Mouse (Mus musculus) spleen, postnatal 14 days (tissue): ENCODE measurements around the gene Ezr.

Experiments
- DNase-seq, 2 experiments: peaks; one replicate each; pipeline ENCODE4 v3.0.0; 2021 to 2022; ENCODE audit warnings: low spot score in 2 of 2

The Ezr gene

DNA sequence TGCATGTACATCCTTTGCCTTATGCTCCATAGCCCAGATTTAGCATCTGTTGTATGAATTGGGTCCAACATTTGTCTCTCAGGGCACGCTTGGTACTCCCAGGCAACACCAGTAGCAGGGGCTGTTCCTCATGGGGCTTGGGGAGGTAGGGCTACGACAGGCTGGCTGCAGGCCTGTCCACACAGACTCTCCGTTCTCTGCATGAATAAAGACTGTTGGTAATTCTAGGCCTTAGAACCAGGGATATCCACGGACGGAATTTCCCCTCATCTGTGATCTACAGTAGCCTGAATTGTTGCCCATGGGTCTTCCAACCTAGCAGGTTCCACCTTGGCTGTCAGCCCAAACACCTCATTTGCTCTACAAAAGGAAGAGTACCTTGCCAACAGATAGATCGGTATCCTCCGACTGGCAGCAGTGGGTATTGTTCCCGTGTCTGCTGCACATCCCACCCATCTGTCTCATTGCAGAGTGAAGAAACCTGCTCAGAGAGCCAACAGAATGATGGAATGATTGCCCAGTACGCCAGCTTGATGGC, 7.1 kb upstream of the Ezr start:
- no peak for DNase-seq

DNA sequence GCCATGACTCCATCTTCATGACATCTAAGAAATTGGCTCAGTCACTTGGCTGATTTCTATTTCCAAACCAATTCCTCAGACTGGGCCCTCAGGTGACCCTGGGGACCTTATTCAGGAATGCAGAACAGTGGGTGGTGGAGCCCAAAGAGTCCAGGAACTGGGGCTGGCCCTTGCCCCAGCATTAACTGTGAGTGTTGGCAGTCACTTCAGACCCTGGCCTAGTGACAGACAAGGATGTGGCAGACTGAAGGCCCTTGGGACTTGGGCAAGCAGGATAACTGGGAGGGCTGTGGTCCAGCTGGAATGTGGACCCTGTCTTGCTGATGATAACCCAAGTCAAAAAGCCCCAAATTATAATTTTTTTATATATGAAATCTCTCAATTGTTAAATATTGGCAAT, 6.5 kb upstream of the Ezr start:
- DNase-seq, result no peak

DNA sequence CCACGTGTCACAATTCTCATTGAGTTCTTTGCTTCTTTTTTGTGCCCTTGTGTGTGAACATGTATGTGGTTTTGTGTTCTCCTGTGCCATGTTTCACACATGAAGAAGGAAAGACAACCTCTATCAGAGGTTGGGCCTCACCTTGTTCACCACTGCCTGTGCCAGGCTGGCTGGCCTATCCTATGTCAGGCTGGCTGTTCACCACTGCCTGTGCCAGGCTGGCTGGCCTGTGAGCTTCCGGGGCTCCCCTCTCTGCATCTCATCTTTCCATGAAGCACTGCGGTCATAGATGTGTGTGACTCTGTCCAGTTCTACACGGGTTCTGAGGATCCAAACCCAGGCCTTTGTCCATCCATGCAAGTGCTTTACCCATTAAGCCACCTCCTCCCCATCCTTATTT, 4.7 kb upstream of the Ezr start:
- no peak for DNase-seq

DNA sequence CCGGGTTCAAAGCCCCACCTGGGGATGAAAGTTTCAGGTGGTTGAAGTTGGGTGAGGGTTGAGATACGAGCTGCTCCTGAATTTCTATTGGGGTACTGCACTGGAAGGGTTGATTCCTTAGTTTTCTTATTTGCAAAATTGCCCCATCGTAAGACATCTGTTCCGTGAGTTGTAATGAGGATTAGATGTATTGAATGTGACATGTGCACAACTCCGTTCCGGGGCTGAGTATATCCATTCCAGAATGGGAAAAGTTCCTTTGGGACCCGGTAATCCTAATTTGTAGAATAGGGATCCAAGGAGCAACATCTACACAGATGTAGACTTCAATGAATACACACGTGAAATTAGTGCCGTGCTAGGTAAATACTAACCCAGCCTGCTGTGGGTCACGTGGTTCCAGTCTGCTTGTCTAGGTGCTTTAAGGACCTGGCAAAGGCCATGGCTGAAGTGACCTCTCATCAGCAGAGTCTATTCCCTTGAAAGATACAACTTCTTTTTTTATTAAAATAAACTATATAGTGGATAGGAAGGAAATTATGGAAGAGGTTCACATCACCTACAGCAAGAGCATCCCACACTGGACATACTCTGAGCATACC, 1.3 kb upstream of the Ezr start:
- DNase-seq, result no peak

DNA sequence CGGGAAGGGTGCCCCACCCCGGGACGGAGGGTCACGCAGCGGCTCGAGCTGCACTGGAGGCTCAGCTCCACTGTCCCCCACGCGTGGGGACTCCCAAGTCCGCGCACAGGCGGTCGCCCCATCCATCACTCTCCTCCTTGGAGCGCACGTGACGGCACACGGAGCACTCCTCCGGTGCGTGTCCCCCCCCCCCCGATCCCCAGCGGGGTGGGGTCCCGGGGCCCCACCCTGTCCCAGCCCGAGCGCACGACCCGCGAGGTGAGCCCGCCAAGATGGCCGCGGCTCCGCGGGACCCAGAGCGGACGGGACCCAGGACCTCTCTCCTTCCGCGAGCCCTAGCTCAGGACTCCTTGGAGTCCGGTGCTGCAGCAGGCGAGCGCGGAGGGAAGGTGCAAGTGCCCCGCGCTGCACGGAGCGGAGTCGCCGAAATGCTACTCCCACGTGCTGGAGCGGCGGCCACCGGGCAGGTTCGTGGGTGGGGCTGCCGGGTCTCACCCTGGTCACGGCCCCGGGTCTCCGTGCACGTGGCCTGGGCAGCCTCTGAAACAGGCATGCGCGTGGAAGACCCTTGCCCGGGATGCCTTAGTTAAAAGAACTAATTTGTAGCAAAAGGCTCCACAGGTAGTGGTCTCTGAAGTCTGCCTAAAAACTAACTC, 550 bp upstream of the Ezr start:
- DNase-seq, result peak; percentile 27 to 52

DNA sequence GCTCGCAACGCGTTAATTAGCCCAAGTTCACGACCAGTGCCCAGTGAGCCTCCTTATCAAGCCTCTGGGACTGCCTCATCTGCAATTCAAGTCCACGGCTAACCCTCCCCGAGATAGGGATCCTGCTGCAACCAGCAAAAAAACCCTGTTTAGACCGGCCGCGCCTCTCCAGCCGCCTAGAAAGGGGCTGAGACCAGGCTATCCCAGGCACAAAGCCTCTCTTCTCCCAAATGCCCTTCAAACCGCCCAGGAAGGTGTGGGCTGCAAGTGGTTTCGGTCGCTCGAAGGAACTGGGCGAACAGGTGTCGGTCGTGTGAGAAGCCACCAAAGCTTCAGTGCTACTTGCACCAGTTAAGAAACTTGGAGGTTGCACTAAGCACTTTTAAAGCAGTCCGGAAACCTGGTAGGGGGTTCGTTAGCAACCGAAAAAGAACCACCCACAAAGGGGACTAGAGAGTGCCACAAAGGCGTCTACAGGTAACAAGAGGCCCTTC, 504 bp downstream of the Ezr start:
- peak; percentile 42 to 43 for DNase-seq

DNA sequence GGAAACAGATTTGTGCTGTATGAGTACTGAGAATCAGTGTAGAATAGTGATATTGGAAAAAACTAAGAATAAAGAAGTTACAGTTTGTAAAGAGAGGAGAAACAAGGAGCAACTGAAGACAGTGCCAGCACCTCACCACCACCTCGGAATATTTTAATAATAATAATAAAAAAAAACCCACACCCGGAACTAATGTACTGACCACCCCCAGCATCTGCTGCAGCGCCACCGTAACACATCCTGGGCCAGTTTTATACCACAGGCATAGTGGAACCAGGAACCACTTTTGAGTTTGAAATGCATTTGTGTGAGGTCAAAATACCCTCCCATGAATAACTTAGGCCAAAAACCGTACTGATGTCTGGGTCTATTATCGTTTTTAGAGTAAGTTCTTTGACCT, 1.3 kb downstream of the Ezr start:
- DNase-seq, result no peak

DNA sequence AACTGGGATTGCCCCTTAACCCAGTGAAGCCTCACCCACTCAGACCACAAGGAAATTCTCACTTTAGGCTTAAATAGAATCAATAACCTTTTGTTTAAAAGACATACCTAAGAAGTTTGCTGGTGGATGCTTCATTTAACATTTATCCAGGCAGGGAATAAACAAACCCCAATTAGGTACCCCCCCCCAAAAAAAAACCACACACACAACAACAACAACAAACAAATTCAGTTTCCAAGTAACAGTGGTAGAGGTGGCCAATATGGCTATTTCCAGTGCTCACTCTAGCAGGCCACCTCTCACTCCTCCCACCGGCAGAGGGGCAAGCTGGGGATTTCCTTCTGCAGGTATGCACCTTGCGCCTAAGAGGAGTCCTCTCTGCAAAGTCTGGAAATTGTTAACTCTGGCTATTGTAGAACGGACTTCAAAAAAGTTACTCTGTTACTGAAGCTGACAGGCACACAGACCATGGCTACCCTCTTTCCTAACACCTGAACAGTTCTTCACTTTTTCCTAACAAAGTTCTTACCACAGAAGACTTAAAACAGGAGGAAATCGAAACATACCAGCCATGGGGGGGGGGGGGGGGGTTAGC, 2.0 kb downstream of the Ezr start:
- no peak for DNase-seq

DNA sequence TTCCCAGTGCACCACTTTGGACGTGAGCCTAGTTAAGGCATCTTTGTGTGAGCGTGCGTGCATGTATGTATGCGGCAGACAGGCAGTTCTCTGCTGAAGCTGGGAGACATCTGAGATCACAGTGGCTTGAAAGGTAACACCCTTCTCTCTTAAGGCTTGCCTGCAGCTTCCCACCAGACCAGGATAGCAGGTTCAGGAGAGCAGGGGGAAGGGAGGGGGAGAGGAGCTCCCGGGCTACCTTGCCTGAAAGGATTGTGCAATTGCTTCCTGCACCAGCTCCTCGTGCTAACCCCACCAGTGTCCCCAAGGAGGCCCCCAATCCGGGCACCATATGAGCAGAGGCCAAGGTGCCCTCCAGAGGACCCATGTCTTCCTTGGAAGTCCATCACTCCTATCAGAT, 3.0 kb downstream of the Ezr start:
- DNase-seq, result no peak

DNA sequence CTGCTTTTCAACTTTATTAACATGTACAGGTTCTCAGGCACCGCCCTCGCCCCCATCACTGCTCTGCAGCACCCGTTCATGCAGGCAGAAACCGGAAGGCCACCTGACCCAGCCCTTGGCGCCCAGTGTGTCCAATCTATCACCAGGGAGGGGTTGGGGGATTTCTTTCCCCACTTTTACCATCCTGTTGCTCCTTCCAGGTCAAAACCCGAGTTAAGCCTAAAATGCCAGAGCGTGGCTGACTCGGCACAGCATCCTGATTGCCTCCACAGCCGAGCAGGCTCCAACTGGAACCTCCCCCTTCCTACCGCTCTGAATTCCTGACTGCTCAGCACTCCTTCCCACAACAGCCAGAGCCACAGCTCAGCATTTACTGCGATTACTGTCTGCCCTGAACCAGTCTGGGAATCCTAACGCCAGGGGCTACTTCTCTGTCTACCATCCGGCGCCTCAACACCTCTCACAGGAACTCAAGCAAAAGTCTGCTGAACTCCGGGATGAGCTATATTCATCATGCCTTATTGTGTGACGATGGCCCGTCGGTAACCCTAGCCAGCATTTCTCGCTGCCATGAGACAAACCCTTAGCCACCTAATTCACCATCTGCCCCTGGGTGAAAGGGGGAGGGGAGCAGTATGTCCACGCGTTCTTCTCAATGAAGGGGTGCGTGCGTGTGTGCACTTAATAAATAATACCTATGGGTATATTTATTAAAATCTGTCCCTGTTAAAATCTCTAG, 3.6 kb downstream of the Ezr start:
- DNase-seq, result peak in 1 of 2 experiments; percentile 47

DNA sequence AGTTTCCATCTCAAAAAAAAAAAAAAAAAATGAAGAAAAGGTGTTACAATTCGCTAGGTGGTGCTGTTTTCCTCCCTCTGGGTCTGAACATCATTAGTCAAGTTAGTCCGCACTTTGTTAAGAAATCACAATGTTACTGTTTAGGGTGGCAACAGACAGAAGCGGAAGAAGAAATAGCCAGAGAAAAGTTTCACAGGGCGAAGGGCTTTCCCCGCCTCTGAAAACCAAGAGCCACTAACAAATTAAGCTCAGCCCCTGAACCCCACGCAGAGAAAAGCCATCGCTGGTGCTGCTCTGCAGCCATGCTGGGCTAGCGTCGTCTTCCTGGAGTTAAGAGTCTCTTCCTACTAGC, 4.3 kb downstream of the Ezr start:
- DNase-seq, result peak in 1 of 2 experiments; percentile 55

DNA sequence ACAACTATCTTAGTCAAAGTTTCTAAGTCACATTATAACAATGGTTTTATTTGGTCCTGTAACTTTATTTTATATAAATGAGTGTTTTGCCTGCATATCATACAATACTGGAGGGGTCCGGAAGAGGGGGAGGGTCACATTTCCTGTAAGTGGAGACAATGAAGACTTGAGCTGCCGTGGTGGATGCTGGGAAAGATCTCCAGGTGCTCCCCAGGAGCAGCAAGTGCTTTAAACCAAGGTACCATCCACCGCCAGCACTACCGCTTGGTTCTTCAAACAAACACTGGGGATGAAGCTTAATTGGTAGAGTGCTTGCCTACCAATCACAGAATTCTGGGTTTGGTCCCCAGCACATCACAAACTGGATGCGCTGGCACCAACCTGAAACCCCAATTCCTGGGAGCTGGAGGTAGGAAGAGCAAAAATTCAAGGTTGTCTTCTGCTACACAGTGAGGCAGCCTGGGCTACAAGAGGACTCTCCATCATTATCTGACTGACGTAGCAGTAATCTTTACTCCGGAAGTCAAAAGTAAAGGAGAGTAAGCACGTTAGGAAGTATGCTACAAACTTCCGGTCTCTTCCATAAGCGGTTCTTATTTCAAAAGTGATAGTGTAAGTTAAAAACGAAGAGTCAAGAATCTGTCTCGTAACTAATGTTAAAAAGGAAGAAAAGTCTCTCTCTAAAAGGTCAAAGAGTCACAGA, 4.8 kb downstream of the Ezr start:
- no peak for DNase-seq

DNA sequence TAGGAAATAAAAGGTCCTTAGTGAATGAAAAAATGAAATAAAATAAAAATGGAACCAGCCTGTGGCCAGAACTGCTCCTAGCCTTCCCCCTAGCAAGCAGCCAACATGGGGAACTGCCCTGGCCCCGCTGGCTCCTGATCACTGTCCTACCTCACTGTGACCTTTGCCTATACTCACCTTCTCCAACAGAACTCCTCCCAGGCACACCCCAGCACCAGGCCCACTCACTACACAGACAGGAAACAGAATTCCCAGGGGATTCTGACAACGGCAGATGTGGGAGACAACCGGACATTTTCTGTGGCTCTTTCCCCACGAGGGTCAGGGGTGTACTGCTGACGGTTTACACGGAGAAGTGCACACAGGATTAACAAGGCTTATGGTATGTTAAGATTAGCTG, 5.5 kb downstream of the Ezr start:
- DNase-seq, result no peak

DNA sequence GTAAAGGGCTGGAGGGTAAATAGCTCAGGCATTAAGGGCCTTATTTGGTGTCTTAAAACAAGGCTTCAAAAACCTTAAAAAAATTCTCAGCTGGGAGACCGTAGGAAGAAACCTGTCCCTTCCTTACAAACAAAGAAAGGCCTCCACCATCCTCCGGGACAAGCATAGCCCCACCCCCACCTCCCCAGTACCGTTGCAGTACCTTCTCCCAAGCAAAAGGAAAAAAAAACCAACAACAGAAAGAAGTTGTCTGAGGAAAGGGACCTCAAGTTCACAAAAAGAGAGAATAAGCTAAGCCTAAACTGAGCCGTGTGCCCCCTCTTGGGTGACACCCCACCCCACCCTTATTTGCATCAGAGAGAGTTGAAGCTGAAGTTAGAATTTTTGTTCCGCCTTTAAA, 6.0 kb downstream of the Ezr start:
- DNase-seq, result no peak

DNA sequence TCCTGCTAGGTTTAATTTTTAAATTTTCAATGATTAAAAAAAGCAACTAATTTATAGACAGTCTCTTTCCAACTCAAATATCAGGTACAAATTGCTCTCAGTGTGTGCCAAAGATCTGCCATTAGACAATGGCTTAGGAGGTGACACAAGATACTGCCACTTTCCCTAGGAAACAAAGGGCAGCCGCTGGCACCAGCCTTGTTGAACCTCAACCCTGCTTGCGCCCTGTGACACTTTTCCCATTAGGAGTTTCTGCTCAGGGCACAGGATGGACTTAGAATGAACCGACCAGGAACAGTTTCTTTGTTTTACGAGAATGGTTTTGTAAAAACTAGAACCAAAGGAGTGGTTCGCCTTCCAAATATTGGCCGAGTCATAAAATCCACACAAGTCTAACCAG, 6.5 kb downstream of the Ezr start:
- no peak for DNase-seq

DNA sequence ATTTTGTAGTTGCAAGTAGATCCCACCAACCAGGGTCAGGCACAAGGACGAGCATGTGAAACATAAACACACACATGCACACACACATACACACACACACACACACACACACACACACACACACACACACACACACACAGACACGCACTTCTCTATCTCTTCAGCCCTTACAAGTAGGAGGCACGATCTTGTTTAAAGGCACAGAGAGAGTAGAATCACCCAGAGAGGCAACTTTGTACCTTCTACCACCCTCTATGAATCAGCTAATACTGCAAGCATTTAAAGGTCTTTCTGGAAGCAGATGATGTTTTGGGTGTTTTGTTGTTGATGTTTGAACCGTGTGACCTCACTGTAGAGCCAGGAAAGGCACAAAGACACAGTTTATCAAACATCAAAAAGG, 6.9 kb downstream of the Ezr start:
- no peak for DNase-seq

DNA sequence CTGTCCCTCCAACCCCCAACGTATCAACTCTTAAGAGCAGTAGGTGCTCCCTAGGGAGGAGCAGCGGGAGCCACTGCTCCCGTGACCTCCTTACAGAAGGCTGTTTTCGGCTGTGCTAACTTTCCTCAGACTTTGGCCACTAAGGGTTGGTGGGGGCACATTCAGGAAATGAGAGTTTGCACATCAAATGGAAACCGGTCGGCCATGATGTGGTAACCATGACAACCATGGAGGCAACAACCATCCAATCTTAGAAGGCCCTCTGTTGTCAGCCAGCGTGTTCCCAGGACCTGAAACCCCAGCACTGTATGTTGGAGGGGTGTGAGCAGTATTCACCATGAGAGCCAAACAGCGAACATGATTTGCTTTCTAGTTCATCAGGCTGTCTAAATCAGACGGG, 7.4 kb downstream of the Ezr start:
- no peak for DNase-seq

DNA sequence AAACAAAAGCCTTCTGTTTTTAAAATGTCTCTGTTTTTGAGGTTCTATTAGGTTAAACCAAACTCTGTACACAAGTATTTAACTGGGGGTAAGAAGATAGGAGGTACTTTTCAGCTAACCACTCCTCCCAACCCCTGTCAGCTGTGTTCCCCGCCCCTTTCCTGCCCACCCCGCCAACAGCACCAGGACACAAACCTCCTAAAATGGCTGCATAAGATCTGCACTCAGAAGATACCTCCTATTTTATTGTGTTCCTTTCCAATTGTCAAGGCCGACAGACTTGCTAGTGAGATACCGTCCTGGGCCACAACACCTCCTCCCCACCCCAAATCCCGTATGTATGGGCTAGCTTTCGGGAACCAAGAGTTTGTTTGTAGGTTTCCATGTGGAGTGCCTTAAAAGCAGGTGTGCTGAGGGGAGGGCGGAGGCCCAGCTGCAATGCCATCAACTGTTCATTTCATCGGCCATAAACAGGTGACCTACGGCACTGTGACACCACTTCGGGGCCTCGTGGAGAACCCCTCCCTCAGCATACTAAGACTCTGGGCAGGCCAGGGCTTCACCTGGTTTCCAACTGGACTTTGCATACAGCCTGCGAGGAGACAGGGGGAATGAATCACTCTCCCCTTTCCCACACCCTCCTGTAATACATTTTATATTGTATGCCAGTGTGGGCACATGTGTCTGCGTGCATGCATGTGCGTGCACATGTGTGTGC, 9.2 kb downstream of the Ezr start:
- DNase-seq, result no peak

DNA sequence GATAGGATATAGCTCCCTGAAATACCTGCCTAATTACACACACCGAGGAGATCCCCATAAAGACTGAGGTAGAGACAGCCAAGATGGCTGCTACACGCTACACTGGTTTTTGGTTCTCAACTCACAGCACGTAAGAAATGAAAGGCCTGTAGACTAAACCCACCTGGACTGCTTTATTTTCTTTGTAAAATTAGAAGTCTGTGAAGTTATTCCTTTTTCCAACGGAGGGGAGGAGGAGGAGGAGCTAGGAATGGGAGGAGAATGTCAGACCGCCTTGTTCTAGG, 10.2 kb downstream of the Ezr start:
- DNase-seq, result no peak

DNA sequence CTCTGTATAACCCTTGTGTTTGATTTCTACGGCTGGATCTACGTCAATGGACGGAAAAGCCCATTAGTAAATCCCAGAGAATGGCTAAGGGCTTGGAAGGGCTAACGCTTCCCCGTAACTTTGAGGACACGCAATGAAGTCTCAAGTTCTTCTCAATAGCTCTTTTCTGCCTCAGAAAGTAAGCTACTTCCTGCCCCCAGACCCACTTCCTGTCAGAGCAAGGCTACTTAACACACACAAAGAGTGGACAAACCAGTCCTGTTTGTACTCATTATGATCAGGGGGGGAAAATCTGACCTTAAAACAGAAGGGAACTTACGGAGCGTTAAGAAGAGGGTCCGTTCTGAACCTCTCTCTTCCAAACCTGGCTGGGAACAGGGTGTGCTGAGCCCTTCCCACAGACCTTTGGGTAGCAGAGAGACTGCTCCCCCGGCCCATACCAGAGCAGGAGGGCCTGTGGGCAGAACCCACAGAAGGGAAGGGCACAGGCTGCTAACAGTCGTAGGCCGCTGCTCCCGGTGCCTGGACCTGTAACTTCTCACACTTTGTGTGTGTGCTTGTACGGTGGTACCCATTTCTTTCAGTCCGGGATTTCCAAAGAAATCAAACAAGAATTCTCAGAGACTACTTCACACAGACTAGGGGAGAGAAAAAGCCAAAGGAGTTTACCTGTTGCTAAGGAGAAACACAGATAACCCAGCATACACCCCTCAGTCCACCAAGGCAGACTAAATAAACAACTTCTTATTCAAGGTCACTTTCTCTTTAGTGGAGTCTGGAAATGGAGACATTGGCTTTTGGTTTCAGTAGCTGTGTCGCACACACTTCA, 10.7 kb downstream of the Ezr start:
- DNase-seq, result no peak

DNA sequence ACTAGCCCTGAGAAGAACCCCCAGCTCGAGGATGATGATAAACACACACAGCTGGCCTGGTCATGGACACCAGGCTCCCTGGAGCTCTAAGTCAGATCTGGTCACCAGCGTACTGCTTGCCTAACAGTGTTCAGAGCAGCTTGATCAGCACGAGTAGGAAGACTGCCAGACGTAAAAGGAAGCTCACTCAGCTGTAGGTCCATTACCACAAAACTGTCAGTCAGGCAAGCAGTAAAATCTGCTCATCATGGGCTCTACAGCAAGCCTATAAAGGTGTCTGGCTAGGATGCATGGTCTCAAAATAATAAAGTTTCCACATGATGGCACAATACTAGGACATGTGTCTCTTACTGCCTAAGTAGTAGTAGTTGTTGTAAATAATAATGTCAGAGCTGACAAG, 13.0 kb downstream of the Ezr start:
- no peak for DNase-seq
